Mouse (Mus musculus) heart, adult 2 months (tissue): Measurements from ENCODE around the gene Cldn17.

Experiments used
- CTCF ChIP-seq: fragments of 200-600 bp; IDR thresholded peaks from 2 replicates; pipeline ENCODE4 v1.8.1; 2022; ENCODE audit warnings: antibody characterized with exemption, mild to moderate bottlenecking, moderate library complexity
- EP300 ChIP-seq: fragments of 200-500 bp; IDR thresholded peaks from 2 replicates; pipeline ENCODE4 v1.6.1; 2011; ENCODE audit warnings: low read depth, low read length, control low read depth; ENCODE audit not compliant: insufficient read depth

DNA sequence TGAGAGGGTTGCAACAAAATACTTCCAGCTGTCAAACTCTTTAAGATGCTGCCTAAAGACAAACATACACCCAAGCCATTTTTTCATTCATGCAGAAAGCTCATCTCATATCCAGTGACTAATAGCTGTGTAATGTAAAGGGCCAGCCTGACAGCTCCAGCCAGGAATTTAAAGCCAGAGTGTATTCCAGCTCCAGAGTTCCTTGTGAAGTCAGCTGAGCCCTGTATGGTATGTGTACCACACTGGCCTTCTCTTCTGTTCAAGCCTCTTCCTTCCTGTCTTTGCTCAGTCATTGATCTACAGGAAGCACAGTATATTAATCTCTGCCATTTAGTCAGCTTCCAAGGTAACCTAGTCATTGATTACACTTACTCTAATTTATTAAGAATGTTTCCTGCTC, 4.6 kb upstream of the Cldn17 start:
- TF ChIP-seq CTCF: no peak
- TF ChIP-seq EP300: no peak
